Mouse (Mus musculus) liver, embryonic 15.5 days (tissue): ENCODE measurements around the gene Fcrla. TPM values are rescaled to one million over a fixed set of nuclear protein-coding genes. Genes with fewer than 3 reads are reported as not detected.
A peak's percentile ranks its signal among the peaks of the same experiment; 100 is the strongest.
"Not testable (repeated sequence)": the region's sequence is repeated elsewhere in the genome, so short reads cannot be mapped to it uniquely, and the experiment has no call there.

ENCODE experiments used
- ATAC-seq: fragments of 200-750 bp; cut with Nextera tagmentation; 2 replicates; pipeline ENCODE4 v1.8.0; 2017; ENCODE audit warnings: moderate number of reproducible peaks, mild to moderate bottlenecking, moderate library complexity; ENCODE audit not compliant: insufficient read depth
- H3K27ac ChIP-seq: fragments of 300-500 bp; sonication (generic); replicated peaks from 2 replicates; pipeline ENCODE4 v1.5.1; 2015; ENCODE audit warnings: mild to moderate bottlenecking, inconsistent platforms
- H3K27me3 ChIP-seq: fragments of 300-500 bp; sonication (generic); 2 replicates; pipeline ENCODE4 v1.6.1; 2015; ENCODE audit warnings: mild to moderate bottlenecking, inconsistent platforms
- H3K36me3 ChIP-seq: fragments of 300-500 bp; sonication (generic); replicated peaks from 2 replicates; pipeline ENCODE4 v1.6.1; 2015; ENCODE audit warnings: moderate library complexity, mild to moderate bottlenecking, inconsistent platforms
- H3K4me1 ChIP-seq: fragments of 300-500 bp; sonication (generic); replicated peaks from 2 replicates; pipeline ENCODE4 v1.6.1; 2015; ENCODE audit warnings: inconsistent platforms
- H3K4me2 ChIP-seq: fragments of 300-500 bp; sonication (generic); 2 replicates; pipeline ENCODE4 v1.6.1; 2015; ENCODE audit warnings: moderate library complexity, mild to moderate bottlenecking, inconsistent platforms
- H3K4me3 ChIP-seq: fragments of 300-500 bp; sonication (generic); replicated peaks from 2 replicates; pipeline ENCODE4 v1.5.1; 2015; ENCODE audit warnings: mild to moderate bottlenecking, inconsistent platforms
- H3K9ac ChIP-seq: fragments of 300-500 bp; sonication (generic); 2 replicates; pipeline ENCODE4 v1.6.1; 2015; ENCODE audit warnings: moderate library complexity, mild to moderate bottlenecking, inconsistent platforms
- H3K9me3 ChIP-seq: fragments of 300-500 bp; sonication (generic); replicated peaks from 2 replicates; pipeline ENCODE4 v1.6.1; 2016; ENCODE audit warnings: inconsistent platforms
- WGBS: fragments of 180-500 bp; shearing (Covaris S2); methylation state at CpG from one replicate; pipeline ENCODE4 v1.1.7; 2015; ENCODE audit warnings: mixed read lengths; ENCODE audit not compliant: insufficient replicate concordance; 5-methylcytosine and 5-hydroxymethylcytosine counted together
- polyA plus RNA-seq: library from polyadenylated mRNA; unstranded; fragments of >200 nt; fragmentation: Nextera tagmentation; extraction: Ambion mirVana; gene quantifications from 2 replicates; pipeline ENCODE4 v1.2.1, GENCODE M21; 2015

Fcrla gene
- polyA plus RNA-seq = 0.46 and 0.48 TPM in 2 replicates

DNA sequence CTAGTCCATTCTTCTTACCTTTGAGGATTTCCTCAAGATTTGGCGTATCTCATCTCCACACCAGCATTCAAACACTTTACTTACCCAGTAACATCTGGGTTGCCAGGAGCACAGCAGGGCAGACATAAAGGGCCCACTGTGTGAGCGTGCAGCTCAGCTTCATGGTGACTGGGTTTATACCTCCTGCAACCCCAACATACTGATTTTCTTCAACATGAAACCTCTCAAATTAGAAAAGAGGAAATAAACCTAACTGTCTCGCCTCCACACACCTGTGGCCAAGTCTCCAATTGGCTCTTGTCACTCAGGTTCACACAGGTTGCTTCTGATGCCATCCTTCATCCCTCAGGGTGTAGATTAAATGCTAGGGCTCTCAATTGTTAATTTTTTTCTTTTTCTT is at the start of gene Fcrla:
Fcrla (minus strand) TSS at position 206 of the 400 bp plus-strand sequence.
- WGBS = 58% methylated on average over 3 of the region's 3 CpGs
- Histone ChIP-seq H3K27me3 (no peaks in the 10 kb centered on the region), H3K9me3 (no peaks in the 10 kb centered on the region), H3K4me3 (no peak within 1 kb of the TSS), H3K9ac (no peak within 1 kb of the TSS), H3K27ac (no peak within 1 kb of the TSS), H3K4me1 (peaks cover 6% of the 10 kb centered on the region), H3K36me3 (no peaks in the 10 kb centered on the region), H3K4me2 (no peak within 1 kb of the TSS)
- ATAC-seq = no peak

DNA sequence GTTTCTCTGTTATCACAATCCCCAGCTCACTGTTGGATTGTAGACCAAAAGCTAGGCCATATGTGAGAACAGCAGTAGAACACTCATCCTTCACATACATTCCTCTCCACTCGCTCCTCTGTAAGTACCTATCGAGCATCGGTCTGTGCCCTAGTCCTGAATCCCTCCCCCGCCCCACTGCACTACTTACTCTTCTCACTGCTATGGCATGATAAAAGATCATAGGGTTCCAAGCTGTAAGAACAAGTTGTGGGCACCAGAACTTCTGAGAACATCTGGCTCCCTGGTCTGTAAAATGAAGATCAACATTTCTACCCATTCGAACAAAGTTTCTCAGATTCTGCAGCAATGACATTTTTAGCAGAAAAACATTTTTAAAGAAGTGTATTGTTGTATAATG is 49.1 kb upstream of the Fcrla start, which contains the start of gene Fcgr2b:
Fcgr2b (minus strand) TSS at position 101 of the 400 bp plus-strand sequence.
- Histone ChIP-seq H3K4me3 (peak within 1 kb of the TSS; percentile 26), H3K27ac (no peak within 1 kb of the TSS), H3K9ac (no peak within 1 kb of the TSS), H3K4me1 (no peaks in the 10 kb centered on the region), H3K27me3 (peaks cover 2% of the 10 kb centered on the region; the same call in 1 of the 2 replicates), H3K9me3 (no peaks in the 10 kb centered on the region), H3K36me3 (no peaks in the 10 kb centered on the region), H3K4me2 (no peak within 1 kb of the TSS)
- no peak for ATAC-seq
- WGBS = 62% methylated on average over 5 of the region's 5 CpGs

DNA sequence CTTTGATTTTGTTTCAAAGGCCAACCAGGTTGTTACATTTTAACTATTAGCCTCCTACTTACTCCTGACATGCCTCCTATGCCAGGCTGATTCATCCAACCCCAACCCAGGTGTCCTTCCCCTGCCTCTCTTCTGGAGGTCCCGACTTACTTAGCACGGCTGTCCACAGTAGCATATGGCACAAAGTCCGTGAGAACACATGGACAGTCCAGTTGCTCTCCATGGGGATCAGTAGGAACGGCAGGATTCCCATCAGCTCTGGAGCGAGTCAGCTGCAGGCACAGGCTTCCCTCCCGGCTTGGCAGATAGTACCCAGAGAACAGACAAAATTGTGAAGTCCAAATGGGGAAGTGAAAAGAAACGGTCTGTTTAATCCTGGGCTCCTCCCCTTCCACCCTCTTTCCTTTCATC is 48.4 kb upstream of the Fcrla start:
- 20% methylated on average over 7 of the region's 7 CpGs for WGBS
- H3K27ac ChIP-seq = no peak overlapping the region
- H3K4me3 ChIP-seq = peak overlapping the region; percentile 26

DNA sequence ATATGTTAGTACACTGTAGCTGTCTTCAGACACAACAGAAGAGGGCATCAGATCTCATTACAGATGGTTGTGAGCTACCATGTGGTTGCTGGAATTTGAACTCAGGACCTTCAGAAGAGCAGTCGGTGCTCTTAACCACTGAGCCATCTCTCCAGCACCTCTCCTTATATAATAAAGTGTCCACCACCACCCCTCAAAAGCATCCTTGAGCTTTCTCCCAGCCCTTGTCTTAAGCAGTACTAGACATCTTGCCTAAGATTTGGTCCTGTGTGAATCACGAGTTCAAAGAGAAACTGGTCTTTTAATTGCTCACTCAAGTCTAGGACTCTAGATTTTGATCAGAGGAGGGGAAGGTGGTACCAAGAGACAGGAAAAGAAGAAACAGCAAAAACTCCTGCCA is 48.0 kb upstream of the Fcrla start:
- H3K27ac ChIP-seq, H3K9me3 ChIP-seq, H3K36me3 ChIP-seq, ATAC-seq, H3K4me1 ChIP-seq, H3K9ac ChIP-seq, H3K4me2 ChIP-seq, H3K27me3 ChIP-seq: not testable (repeated sequence)
- peak overlapping the region; percentile 26 for H3K4me3 ChIP-seq
- 48% methylated on average over 2 of the region's 2 CpGs for WGBS

More for the DNA sequence above, 48.4 kb upstream of the Fcrla start:
- H3K27me3 ChIP-seq = peaks cover 2% of the 10 kb centered on the region; the same call in 1 of the 2 replicates
- H3K9ac ChIP-seq = no peak overlapping the region
- no peak for ATAC-seq
- H3K36me3 ChIP-seq = no peaks in the 10 kb centered on the region
- no peaks in the 10 kb centered on the region for H3K4me1 ChIP-seq
- no peak overlapping the region for H3K4me2 ChIP-seq
- H3K9me3 ChIP-seq = no peaks in the 10 kb centered on the region

DNA sequence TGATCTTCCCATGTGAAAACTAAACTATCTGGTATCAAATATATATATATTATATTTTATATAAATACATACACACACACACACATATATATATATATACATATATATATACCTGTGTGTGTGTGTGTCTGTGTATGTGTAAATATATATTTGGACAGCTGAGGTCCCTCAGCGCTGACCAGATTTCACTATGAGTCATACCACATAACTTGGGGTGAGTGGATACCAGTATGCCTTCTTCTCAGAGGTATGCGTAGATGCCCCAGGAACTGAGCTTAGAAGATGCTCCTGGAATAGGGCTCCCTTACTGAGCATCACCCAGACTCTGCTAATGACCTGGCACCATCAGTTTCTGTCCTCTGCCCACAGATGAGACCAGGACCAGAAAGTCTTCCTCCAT is 47.4 kb upstream of the Fcrla start:
- H3K9ac ChIP-seq = no peak overlapping the region
- H3K36me3 ChIP-seq = no peaks in the 10 kb centered on the region
- ATAC-seq = no peak
- 0 out of 2 replicates have a peak overlapping the region, but pooled peaks have one; percentile 1 for H3K4me2 ChIP-seq
- H3K4me1 ChIP-seq = no peaks in the 10 kb centered on the region
- H3K27ac ChIP-seq = no peak overlapping the region
- H3K4me3 ChIP-seq = no peak overlapping the region
- 85% methylated on average over 2 of the region's 2 CpGs for WGBS
- H3K27me3 ChIP-seq = peaks cover 2% of the 10 kb centered on the region; the same call in 1 of the 2 replicates
- H3K9me3 ChIP-seq = no peaks in the 10 kb centered on the region

DNA sequence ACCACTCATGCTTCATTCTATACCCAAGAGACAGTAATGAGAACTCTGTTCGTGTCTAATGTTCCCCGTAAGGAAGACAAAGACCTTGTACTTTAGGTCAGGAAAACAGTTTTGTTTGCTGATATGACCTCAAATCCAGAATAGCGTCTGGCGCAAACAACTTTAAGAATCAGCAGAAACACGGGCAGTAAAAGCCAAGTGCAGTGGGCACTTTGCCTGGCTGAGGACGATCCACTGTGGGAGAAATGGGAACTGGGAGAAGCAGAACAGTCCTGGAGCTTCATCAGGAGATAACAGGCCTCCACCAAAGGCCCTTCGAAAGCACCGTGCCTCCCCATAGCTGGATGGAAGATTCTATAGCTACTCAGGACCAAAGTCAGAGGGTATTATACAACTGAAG is 46.8 kb upstream of the Fcrla start:
- Histone ChIP-seq H3K27ac (no peak overlapping the region), H3K4me2 (no peak overlapping the region), H3K4me3 (no peak overlapping the region), H3K9ac (no peak overlapping the region), H3K4me1 (no peaks in the 10 kb centered on the region), H3K9me3 (no peaks in the 10 kb centered on the region), H3K36me3 (no peaks in the 10 kb centered on the region), H3K27me3 (peaks cover 2% of the 10 kb centered on the region; the same call in 1 of the 2 replicates)
- 67% methylated on average over 8 of the region's 8 CpGs for WGBS
- no peak for ATAC-seq

DNA sequence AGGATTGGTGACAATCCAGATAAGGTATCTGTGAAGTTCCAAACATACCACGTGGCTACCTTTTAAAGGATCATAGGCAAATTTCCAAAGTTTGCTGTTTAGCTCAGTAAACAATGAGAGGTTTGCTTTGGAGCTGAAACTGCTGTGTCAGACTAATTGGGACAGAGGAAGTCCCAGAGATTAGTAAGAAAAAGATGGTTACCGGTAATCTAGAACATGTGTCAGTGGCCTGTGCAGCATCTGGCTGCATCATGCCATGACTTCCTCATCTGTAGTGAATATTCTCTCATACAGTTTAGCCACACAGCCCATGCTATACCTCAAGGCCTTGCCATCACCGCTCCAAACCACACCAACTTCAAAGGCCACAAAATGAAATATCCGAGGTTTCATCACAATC is 45.6 kb upstream of the Fcrla start:
- WGBS = 34% methylated on average over 4 of the region's 4 CpGs
- ATAC-seq = no peak
- Histone ChIP-seq H3K4me2 (no peak overlapping the region; the same call in 1 of the 2 replicates), H3K9me3 (no peaks in the 10 kb centered on the region), H3K4me1 (no peaks in the 10 kb centered on the region), H3K27ac (no peak overlapping the region), H3K36me3 (no peaks in the 10 kb centered on the region), H3K27me3 (peaks cover 2% of the 10 kb centered on the region; the same call in 1 of the 2 replicates), H3K4me3 (no peak overlapping the region), H3K9ac (no peak overlapping the region)

DNA sequence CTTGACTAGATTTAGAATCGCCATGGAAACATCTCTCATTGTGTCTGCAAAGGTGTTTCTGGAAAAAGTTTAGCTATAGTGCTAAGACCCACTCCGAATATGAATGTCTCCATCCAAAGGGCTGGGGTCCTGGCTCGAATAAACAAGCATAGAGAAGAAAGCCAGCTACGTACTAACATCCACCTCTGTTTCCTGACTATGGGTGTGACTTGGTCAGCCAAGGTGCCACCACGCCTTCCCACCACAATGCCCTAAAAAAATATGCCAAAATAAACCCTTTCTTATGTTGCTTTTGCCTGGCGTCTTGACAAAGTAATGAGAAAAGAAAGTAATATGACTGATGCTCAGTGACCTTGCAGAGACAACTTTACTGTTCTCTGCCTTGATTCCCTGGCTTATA is 45.1 kb upstream of the Fcrla start:
- H3K4me2 ChIP-seq = no peak overlapping the region
- no peak overlapping the region for H3K4me3 ChIP-seq
- ATAC-seq = no peak
- H3K9ac ChIP-seq = no peak overlapping the region
- H3K36me3 ChIP-seq = no peaks in the 10 kb centered on the region
- peaks cover 2% of the 10 kb centered on the region; the same call in 1 of the 2 replicates for H3K27me3 ChIP-seq
- no peaks in the 10 kb centered on the region for H3K4me1 ChIP-seq
- no peak overlapping the region for H3K27ac ChIP-seq
- WGBS = 58% methylated on average over 6 of the region's 6 CpGs
- H3K9me3 ChIP-seq = no peaks in the 10 kb centered on the region

DNA sequence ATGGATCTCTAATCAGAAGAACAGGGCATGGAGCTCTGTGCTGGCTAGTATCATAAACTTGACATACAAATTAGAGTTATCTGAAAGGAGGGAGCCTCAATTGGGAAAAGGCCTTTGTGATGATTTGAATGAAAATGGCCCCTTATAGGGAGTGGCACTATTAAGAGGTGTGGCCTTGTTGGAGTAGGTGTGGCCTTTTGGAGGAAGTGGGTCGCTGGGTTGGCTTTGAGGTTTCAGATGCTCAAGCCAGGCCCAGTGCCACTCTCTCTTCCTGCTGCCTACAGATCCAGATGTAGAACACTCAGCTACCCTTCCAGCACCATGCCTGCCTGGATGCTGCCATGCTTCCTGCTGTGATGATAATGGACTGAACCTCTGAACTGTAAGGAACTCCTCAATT is 41.2 kb upstream of the Fcrla start:
- 46% methylated on average over 1 of the region's 1 CpGs for WGBS

DNA sequence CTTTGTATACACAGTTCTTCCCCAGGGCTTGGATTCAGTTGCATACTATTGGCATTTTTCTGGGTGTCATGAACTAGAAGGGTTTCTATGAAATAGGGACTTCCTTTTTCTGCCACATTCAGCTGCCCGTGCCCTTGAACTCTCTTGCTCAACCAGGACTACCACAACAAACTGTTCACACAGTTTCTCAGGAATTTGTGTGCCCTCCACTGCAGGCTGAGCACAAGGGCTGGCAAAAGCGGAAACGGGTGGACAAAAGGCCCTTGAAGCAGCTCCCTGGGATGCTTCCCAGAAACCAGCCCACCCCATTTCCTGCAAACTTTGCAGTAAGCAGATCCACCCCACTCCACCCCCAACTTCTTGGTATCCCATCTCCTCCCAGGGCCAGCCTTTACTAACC is 40.2 kb upstream of the Fcrla start:
- H3K4me2 ChIP-seq = no peak overlapping the region
- H3K27ac ChIP-seq = no peak overlapping the region
- no peaks in the 10 kb centered on the region for H3K9me3 ChIP-seq
- H3K36me3 ChIP-seq = no peaks in the 10 kb centered on the region
- no peak overlapping the region for H3K4me3 ChIP-seq
- no peak for ATAC-seq
- 45% methylated on average over 3 of the region's 3 CpGs for WGBS
- no peaks in the 10 kb centered on the region for H3K4me1 ChIP-seq
- H3K27me3 ChIP-seq = no peaks in the 10 kb centered on the region
- H3K9ac ChIP-seq = no peak overlapping the region

More for the DNA sequence above, 41.2 kb upstream of the Fcrla start:
- Histone ChIP-seq H3K27me3 (no peaks in the 10 kb centered on the region), H3K36me3 (no peaks in the 10 kb centered on the region), H3K9me3 (no peaks in the 10 kb centered on the region), H3K27ac (no peak overlapping the region), H3K9ac (no peak overlapping the region), H3K4me3 (no peak overlapping the region), H3K4me2 (no peak overlapping the region), H3K4me1 (no peaks in the 10 kb centered on the region)
- ATAC-seq = no peak

DNA sequence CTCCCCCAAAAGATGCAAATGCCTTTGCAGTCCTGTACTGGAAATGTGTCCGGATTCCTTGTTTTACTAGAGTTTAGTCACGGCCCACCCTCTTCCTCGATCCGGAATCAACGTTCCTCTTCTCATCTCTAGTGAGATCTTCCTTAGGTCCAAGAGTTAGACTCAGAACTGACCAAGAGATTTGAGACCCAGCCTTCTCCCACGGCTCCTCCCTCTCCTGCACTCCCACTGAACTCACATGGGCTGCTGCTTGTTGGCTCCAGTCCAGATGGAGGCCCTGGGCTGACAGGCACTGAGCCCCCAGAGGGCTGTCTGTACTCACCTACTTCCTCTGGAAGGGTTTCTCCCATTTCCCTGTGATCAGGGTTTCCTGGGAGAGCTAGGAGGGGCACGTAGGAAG is 35.7 kb upstream of the Fcrla start:
- H3K27me3 ChIP-seq = no peaks in the 10 kb centered on the region
- peak overlapping the region; percentile 29; the same call in 1 of the 2 replicates for H3K27ac ChIP-seq
- H3K9ac ChIP-seq = no peak overlapping the region
- ATAC-seq = no peak
- WGBS = 67% methylated on average over 7 of the region's 7 CpGs
- H3K4me1 ChIP-seq = peaks cover 5% of the 10 kb centered on the region
- no peak overlapping the region for H3K4me3 ChIP-seq
- no peaks in the 10 kb centered on the region for H3K36me3 ChIP-seq
- no peaks in the 10 kb centered on the region for H3K9me3 ChIP-seq
- H3K4me2 ChIP-seq = no peak overlapping the region

DNA sequence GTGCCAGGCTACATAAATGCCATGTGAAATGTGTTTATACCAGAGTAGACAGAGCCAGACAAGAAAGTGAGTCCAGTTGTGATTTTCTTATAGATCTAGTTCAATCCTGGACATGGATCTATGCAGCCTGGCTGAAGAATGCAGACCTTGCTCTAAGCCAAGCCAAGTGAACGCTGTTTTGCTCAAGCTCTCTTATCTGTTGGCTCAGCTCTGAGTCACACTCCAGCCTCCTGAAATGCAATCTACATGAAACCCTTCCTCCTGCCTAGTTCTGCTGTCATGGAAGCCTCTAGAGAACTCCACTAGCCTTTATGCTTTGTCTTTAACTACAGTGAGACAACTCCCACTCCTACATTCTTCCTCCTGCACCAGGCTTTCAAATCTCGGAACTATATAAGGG is 34.9 kb upstream of the Fcrla start:
- H3K4me1 ChIP-seq = peaks cover 5% of the 10 kb centered on the region
- no peak overlapping the region for H3K4me3 ChIP-seq
- H3K36me3 ChIP-seq = no peaks in the 10 kb centered on the region
- no peaks in the 10 kb centered on the region for H3K27me3 ChIP-seq
- no peak overlapping the region for H3K9ac ChIP-seq
- no peak overlapping the region for H3K27ac ChIP-seq
- H3K9me3 ChIP-seq = no peaks in the 10 kb centered on the region
- no peak overlapping the region for H3K4me2 ChIP-seq
- 24% methylated on average over 2 of the region's 2 CpGs for WGBS
- ATAC-seq = no peak
